Mouse (Mus musculus): ENCODE results near the gene Gm3298.
"Not testable (repeated sequence)": the region's sequence is repeated elsewhere in the genome, so short reads cannot be mapped to it uniquely, and the experiment has no call there.

Gm3298 gene

DNA sequence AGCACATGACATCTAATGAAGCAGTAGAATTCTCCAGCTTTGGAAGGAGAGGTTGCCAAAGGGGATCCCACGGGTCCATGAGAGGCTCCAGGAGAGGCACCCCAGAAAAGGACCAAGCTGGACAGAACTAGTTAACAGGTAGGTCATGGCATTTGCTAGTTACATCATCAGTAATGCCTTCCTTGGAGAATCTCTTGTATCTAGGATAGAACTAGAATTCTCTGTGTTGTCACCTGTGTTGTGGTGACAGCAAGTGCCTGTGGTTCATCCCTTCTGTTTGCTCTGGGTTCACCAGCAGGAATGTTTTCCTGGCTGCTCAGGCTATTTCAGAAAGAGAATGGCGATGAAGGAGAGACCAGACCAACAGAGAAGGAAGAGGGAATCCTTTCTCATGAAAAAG, at the start of gene Gm3298:
Gene Gm3298 (plus strand): TSS at position 301 of the 400 bp plus-strand sequence.
- DNase-seq: not testable (repeated sequence)

DNA sequence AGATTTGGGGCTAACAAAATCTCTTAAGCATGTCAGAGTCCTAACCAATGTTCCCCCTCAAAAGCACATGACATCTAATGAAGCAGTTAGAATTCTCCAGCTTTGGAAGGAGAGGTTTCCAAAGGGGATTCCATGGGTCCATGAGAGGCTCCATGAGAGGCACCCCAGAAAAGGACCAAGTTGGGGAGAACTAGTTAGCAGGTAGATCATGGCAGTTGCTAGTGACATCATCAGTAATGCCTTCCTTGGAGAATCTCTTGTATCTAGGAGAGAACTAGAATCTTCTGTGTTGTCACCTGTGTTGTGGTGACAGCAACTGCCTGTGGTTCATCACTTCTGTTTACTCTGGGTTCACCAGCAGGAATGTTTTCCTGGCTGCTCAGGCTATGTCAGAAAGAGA, 32.1 kb upstream of the Gm3298 start, which contains the start of gene Gm8297:
Gene Gm8297 (plus strand): TSS at position 301 of the 400 bp plus-strand sequence.
- DNase-seq: not testable (repeated sequence)

DNA sequence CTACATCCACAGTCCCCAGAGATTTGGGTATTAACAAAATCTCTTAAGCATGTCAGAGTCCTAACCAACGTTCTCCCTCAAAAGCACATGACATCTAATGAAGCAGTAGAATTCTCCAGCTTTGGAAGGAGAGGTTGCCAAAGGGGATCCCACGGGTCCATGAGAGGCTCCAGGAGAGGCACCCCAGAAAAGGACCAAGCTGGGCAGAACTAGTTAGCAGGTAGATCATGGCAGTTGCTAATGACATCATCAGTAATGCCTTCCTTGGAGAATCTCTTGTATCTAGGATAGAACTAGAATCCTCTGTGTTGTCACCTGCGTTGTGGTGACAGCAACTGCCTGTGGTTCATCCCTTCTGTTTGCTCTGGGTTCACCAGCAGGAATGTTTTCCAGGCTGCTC, 34.6 kb downstream of the Gm3298 start, which contains the start of gene 4930555G01Rik:
Gene 4930555G01Rik (plus strand): TSS at position 301 of the 400 bp plus-strand sequence.
- DNase-seq: not testable (repeated sequence)
